Comparison of ENCODE assay signal across 11 mouse cellular contexts in the genomic region with DNA sequence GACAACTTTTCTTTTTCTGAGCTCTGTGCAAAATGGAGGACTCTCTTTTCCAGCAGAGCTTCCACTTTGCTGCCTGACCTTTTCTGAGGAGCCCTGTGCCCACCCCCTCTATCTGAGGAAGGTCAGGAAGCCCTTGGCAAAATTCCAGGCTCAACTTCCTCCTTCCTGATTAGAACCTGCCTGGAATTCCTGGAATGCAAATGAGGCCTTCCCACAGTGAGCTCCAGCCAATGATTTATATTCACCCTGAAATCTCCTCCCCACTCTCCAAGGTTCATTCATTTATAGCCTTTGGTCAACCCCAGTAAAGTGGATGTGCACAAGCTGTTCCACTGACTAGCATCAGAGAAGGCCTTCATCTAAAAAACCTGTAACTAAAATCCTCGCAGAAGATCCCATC.
DNase-seq lines count a peak whose midpoint lies in the region; ATAC-seq and TF ChIP-seq lines count a peak whose summit lies in the region.
"Had no signal": no experiment of that assay in that cellular context is flagged by ENCODE, and none has a peak within 500 bp of the region (broad histone marks: within the 10 kb centered on the region; RNA-seq: fewer than 3 reads in every experiment).

No protein-coding gene starts in this region.

- no peak overlapping the region for H3K4me2 ChIP-seq in heart, embryonic 14.5 days (ENCODE audit: low read length)
- no peak overlapping the region for H3K4me2 ChIP-seq in kidney, embryonic 16.5 days (replicated peaks; ENCODE audit: low read depth, low read length)
- H3K4me2 ChIP-seq in forebrain, embryonic 16.5 days (ENCODE audit: low read length) = no peak overlapping the region
- H3K4me2 ChIP-seq: hindbrain, embryonic 12.5 days had no signal

- no peaks in the 10 kb centered on the region for H3K79me2 ChIP-seq in heart, adult 2 months (replicated peaks; ENCODE audit: control insufficient read depth, insufficient read depth, low read length)

- no peak for TF ChIP-seq POLR2A in heart, adult 2 months (IDR thresholded peaks at IDR 0.05; ENCODE audit: insufficient read depth, low read depth, low read length)

- DNase-seq in heart, adult 2 months = no peak
- peak; percentile 91 for DNase-seq in ES-CJ7 (ENCODE audit: low read depth, low spot score)
- DNase-seq in embryo, embryonic 11.5 days (ENCODE audit: low read depth, low spot score) = peak; percentile 34
- no peak for DNase-seq in MN1 (ENCODE audit: low spot score)
- DNase-seq in right cerebral cortex, postnatal 4 days = no peak
- DNase-seq: forebrain, postnatal 0 days had no signal

- ATAC-seq in heart, embryonic 14.5 days (ENCODE audit: insufficient number of reproducible peaks, insufficient read depth, low FRiP score, low read depth) = peak; percentile 56; the same call in 1 of the 2 replicates
- ATAC-seq in kidney, embryonic 16.5 days (ENCODE audit: low FRiP score, low TSS enrichment) = peak; percentile 97
- ATAC-seq in forebrain, embryonic 16.5 days = no peak
- ATAC-seq: forebrain, postnatal 0 days had no signal

- H3K9me3 ChIP-seq in heart, embryonic 14.5 days (ENCODE audit: control insufficient read depth, low read length) = no peaks in the 10 kb centered on the region
- no peaks in the 10 kb centered on the region for H3K9me3 ChIP-seq in kidney, embryonic 16.5 days (ENCODE audit: low read length)
- no peaks in the 10 kb centered on the region for H3K9me3 ChIP-seq in forebrain, embryonic 16.5 days (ENCODE audit: control insufficient read depth, low read length)
- H3K9me3 ChIP-seq: hindbrain, embryonic 12.5 days had no signal

- H3K4me1 ChIP-seq in heart, embryonic 14.5 days (ENCODE audit: control insufficient read depth in 2 of 2, insufficient read depth in 2 of 2, low read length in 2 of 2) = peaks cover 6 to 11% of the 10 kb centered on the region in 2 experiments
- H3K4me1 ChIP-seq in heart, adult 2 months (ENCODE audit: control insufficient read depth, insufficient read depth, low read length) = no peaks in the 10 kb centered on the region
- peaks cover 10% of the 10 kb centered on the region for H3K4me1 ChIP-seq in kidney, embryonic 16.5 days (ENCODE audit: insufficient read depth, low read length)
- 0 out of 2 replicates have a peak, but pooled peaks cover 2% of the 10 kb centered on the region for H3K4me1 ChIP-seq in forebrain, embryonic 16.5 days (replicated peaks; ENCODE audit: control insufficient read depth, insufficient read depth, low read length)
- H3K4me1 ChIP-seq: hindbrain, embryonic 12.5 days had no signal

- no peak overlapping the region for H3K27ac ChIP-seq in heart, embryonic 14.5 days (replicated peaks in 1 of 2; ENCODE audit: control insufficient read depth in 1 of 2, insufficient read depth in 1 of 2, low read depth in 2 of 2, low read length in 2 of 2)
- no peak overlapping the region for H3K27ac ChIP-seq in heart, adult 2 months
- peak overlapping the region; percentile 27; the same call in 1 of the 2 replicates for H3K27ac ChIP-seq in kidney, embryonic 16.5 days (ENCODE audit: low read length)
- no peak overlapping the region for H3K27ac ChIP-seq in forebrain, embryonic 16.5 days (ENCODE audit: low read length)
- H3K27ac ChIP-seq: hindbrain, embryonic 12.5 days had no signal

- WGBS in heart, embryonic 14.5 days = 77% methylated on average over 1 of the region's 1 CpGs
- WGBS in heart, adult 2 months = 86% methylated on average over 1 of the region's 1 CpGs
- WGBS in kidney, embryonic 16.5 days = 7% methylated on average over 1 of the region's 1 CpGs
- 93% methylated on average over 1 of the region's 1 CpGs for WGBS in forebrain, embryonic 16.5 days

- H3K27me3 ChIP-seq in heart, embryonic 14.5 days (ENCODE audit: control insufficient read depth, insufficient read depth, low read length) = peaks cover 5% of the 10 kb centered on the region; the same call in 1 of the 2 replicates
- no peaks in the 10 kb centered on the region for H3K27me3 ChIP-seq in heart, adult 2 months (ENCODE audit: control insufficient read depth, insufficient read depth, low read length)
- H3K27me3 ChIP-seq in kidney, embryonic 16.5 days (ENCODE audit: insufficient read depth, low read length) = no peaks in the 10 kb centered on the region
- no peaks in the 10 kb centered on the region for H3K27me3 ChIP-seq in forebrain, embryonic 16.5 days (replicated peaks; ENCODE audit: control insufficient read depth, insufficient read depth, low read length)
- H3K27me3 ChIP-seq: CH12.LX; hindbrain, embryonic 12.5 days had no signal

- no peak overlapping the region for H3K9ac ChIP-seq in heart, embryonic 14.5 days (ENCODE audit: low read length)
- no peak overlapping the region for H3K9ac ChIP-seq in heart, adult 2 months (ENCODE audit: low read depth, low read length)
- H3K9ac ChIP-seq in kidney, embryonic 16.5 days (replicated peaks; ENCODE audit: low read length) = no peak overlapping the region
- no peak overlapping the region for H3K9ac ChIP-seq in forebrain, embryonic 16.5 days (replicated peaks; ENCODE audit: low read depth, low read length)
- H3K9ac ChIP-seq: forebrain, postnatal 0 days; hindbrain, embryonic 12.5 days had no signal

- H3K4me3 ChIP-seq in heart, embryonic 14.5 days (ENCODE audit: control insufficient read depth in 1 of 2, insufficient read depth in 1 of 2, low read depth in 1 of 2, low read length in 2 of 2) = no peak overlapping the region
- no peak overlapping the region for H3K4me3 ChIP-seq in heart, adult 2 months
- H3K4me3 ChIP-seq in kidney, embryonic 16.5 days (ENCODE audit: low read length) = no peak overlapping the region
- H3K4me3 ChIP-seq in forebrain, embryonic 16.5 days (replicated peaks; ENCODE audit: low read length) = no peak overlapping the region
- H3K4me3 ChIP-seq: hindbrain, embryonic 12.5 days had no signal

- TF ChIP-seq CTCF in heart, adult 2 months (IDR thresholded peaks at IDR 0.05) = no peak

- intact Hi-C loops in heart, adult 2 months (cut with DNase I) = no loop called here

- no peak for TF ChIP-seq EP300 in heart, adult 2 months (IDR thresholded peaks at IDR 0.05; ENCODE audit: insufficient read depth, low read depth, low read length)

- no peaks in the 10 kb centered on the region for H3K36me3 ChIP-seq in heart, embryonic 14.5 days (ENCODE audit: control insufficient read depth, insufficient read depth, low read length)
- no peaks in the 10 kb centered on the region for H3K36me3 ChIP-seq in heart, adult 2 months (ENCODE audit: control insufficient read depth, insufficient read depth, low read length)
- no peaks in the 10 kb centered on the region for H3K36me3 ChIP-seq in kidney, embryonic 16.5 days (ENCODE audit: insufficient read depth, low read length)
- H3K36me3 ChIP-seq in forebrain, embryonic 16.5 days (ENCODE audit: control insufficient read depth, insufficient read depth) = no peaks in the 10 kb centered on the region
- H3K36me3 ChIP-seq: hindbrain, embryonic 12.5 days had no signal

Comparison
In these comparisons a context has a peak if more than half of its experiments do, and no peak if none do; other contexts are left out.
1. DNase-seq: peak in ES-CJ7 (single experiment) and embryo, embryonic 11.5 days (single experiment); none in heart, adult 2 months (0 of 2), MN1 (single experiment) and right cerebral cortex, postnatal 4 days (single experiment).